ENCODE assay signal across 8 mouse cellular contexts in genomic region chr3:122419610-122420409, GRCm38 (mm10).
A peak's percentile ranks its signal among the peaks of the same experiment; 100 is the strongest.
DNase-seq lines count a peak whose midpoint lies in the region; ATAC-seq lines count a peak whose summit lies in the region.

No protein-coding gene starts in this region.

- peaks cover 53% of the 10 kb centered on the region for H3K27me3 ChIP-seq in erythroblast, embryonic 14.5 days (ENCODE audit: control insufficient read depth)
- H3K27me3 ChIP-seq in midbrain, embryonic 16.5 days (ENCODE audit: control insufficient read depth, insufficient read depth, low read depth, low read length), result no peaks in the 10 kb centered on the region; the same call in none of the 2 replicates

- H3K9ac ChIP-seq in midbrain, embryonic 16.5 days (ENCODE audit: low read depth, low read length), result peak overlapping the region; percentile 70

- ATAC-seq in erythroblast, adult 5-6 weeks (replicated peaks; ENCODE audit: low FRiP score, poor library complexity, severe bottlenecking), result no peak
- peak; percentile 82 for ATAC-seq in midbrain, embryonic 16.5 days

- peak; percentile 89 for DNase-seq in embryo, embryonic 11 days
- DNase-seq in heart, adult 18-20 months, result peak; percentile 84 to 87
- peak; percentile 79 for DNase-seq in kidney, adult 11 months
- peak; percentile 60 for DNase-seq in liver
- peak; percentile 48 to 74 for DNase-seq in spleen, postnatal 10 days (ENCODE audit: low spot score in 2 of 2)

- H3K4me3 ChIP-seq in erythroblast, embryonic 14.5 days (replicated peaks), result peak overlapping the region; percentile 57
- H3K4me3 ChIP-seq in midbrain, embryonic 16.5 days (ENCODE audit: low read depth, low read length), result peak overlapping the region; percentile 61

- peak overlapping the region; percentile 95 for H3K4me2 ChIP-seq in midbrain, embryonic 16.5 days (ENCODE audit: low read length)

- no peaks in the 10 kb centered on the region; the same call in 1 of the 2 replicates for H3K9me3 ChIP-seq in erythroblast, embryonic 14.5 days (ENCODE audit: control insufficient read depth, low read length)
- H3K9me3 ChIP-seq in midbrain, embryonic 16.5 days (replicated peaks; ENCODE audit: control insufficient read depth, low read length, poor library complexity, severe bottlenecking), result no peaks in the 10 kb centered on the region

- no peaks in the 10 kb centered on the region for H3K36me3 ChIP-seq in erythroblast, embryonic 14.5 days (ENCODE audit: control insufficient read depth)
- H3K36me3 ChIP-seq in midbrain, embryonic 16.5 days (ENCODE audit: control insufficient read depth, insufficient read depth, low read length), result no peaks in the 10 kb centered on the region

- H3K27ac ChIP-seq in midbrain, embryonic 16.5 days (ENCODE audit: low read length), result peak overlapping the region; percentile 63

- no peaks in the 10 kb centered on the region; the same call in none of the 2 replicates for H3K4me1 ChIP-seq in erythroblast, embryonic 14.5 days (ENCODE audit: control insufficient read depth)
- H3K4me1 ChIP-seq in midbrain, embryonic 16.5 days (ENCODE audit: control insufficient read depth, insufficient read depth, low read length), result peaks cover 13% of the 10 kb centered on the region

- WGBS in midbrain, embryonic 16.5 days, result under 1% methylated on average over 63 of the region's 63 CpGs
